Mouse (Mus musculus): ENCODE measurements at regions not wholly inside any gene's neighbourhood (a gene's known extent, or its start where the extent isn't known, plus 50 kb on each side); places are given as distances from the start of the nearest gene placed in this dataset.

DNA sequence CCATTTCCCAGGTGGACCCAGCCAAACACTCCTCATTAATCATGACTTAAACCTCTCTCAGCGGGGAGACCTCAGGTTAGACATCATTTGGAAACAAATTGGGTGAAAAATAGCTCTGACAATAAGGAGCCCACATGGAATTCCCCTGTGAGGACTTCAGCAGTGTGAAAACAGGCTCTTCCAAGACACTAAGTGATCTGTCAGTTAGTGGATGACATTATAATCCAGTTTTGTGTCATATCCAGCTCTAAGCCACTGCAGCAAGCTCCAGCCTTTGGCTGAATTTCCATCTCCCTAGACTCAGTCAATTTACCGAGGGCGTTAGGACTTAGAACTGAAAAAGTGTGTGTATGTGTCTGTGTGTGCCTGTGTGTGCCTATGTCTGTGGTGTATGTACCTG is 70.5 kb downstream of the Olig3 start:
- no peak for TF ChIP-seq CTCF (IDR thresholded peaks at IDR 0.05; ENCODE audit: borderline replicate concordance, insufficient read depth, low read length)
- no peak for TF ChIP-seq POLR2A (IDR thresholded peaks at IDR 0.05; ENCODE audit: low read depth, low read length)

Data from embryonic fibroblast, embryonic 13.5 days (primary cell).